Mouse (Mus musculus) macrophage (primary cell): Measurements from ENCODE around the gene Clcn5. TPM values are rescaled to one million over a fixed set of nuclear protein-coding genes. Genes with fewer than 3 reads are reported as not detected.

Experiments
- H3K27ac ChIP-seq: fragments of 350-480 bp; formaldehyde crosslinking; 2 replicates; pipeline ENCODE4 v1.9.0; 2021
- H3K36me3 ChIP-seq: fragments of 350-480 bp; formaldehyde crosslinking; 2 replicates; pipeline ENCODE4 v1.9.0; 2021; ENCODE audit errors: inconsistent target
- H3K4me3 ChIP-seq: fragments of 350-480 bp; formaldehyde crosslinking; 2 replicates; pipeline ENCODE4 v1.9.0; 2021; ENCODE audit errors: inconsistent target
- H3K79me2 ChIP-seq: fragments of 350-480 bp; formaldehyde crosslinking; 2 replicates; pipeline ENCODE4 v1.9.0; 2021; ENCODE audit errors: inconsistent target
- WGBS: methylation state at CpG from one replicate; pipeline ENCODE4 v1.1.7; 2026; ENCODE audit warnings: inconsistent platforms; ENCODE audit not compliant: missing documents; 5-methylcytosine and 5-hydroxymethylcytosine counted together
- polyA plus RNA-seq: library from polyadenylated mRNA; stranded (reverse); fragments of 250-400 nt; gene quantifications from 3 replicates; pipeline ENCODE4 v1.2.4, GENCODE M21; 2018; ENCODE audit warnings: inconsistent platforms

Gene Clcn5
- polyA plus RNA-seq, 1 experiment from 2014 or later = 25.9 TPM

DNA sequence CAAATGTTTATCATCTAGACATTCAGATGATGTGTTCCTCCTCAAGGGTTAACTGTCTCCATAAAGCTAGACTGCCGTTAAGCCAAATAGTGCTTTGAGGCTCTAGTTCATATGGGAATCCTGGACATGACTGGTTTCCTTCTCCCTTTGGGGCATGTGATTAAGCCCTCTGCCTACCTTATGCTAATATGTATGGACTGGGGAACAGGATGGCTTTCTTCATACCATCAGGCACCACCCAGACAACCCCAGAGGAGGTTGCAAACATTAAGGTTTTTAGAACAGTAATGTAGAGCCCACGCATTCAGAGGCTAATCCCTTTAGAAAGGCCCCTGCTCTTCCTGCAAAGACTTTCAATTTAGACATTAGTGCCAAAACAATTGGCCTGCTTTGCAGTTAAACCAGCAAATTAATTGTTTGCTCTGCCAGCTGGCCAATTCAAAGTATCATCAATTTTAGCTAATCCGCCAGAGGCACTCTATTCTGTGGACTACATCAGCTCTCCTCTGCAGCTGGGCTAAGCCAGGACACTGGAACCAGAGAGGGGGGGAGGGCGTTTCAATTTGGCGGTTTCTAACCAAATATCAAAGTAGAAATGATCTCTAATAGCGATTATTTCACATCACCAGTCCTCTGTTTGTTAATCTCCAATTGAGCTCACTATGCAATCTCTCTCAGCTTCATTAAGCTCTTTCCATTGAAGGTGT is 163.0 kb downstream of the Clcn5 start:
- Histone ChIP-seq H3K36me3 (no peaks in the 10 kb centered on the region), H3K4me3 (no peak overlapping the region), H3K27ac (no peak overlapping the region), H3K79me2 (no peaks in the 10 kb centered on the region)
- 88% methylated on average over 5 of the region's 6 CpGs for WGBS

DNA sequence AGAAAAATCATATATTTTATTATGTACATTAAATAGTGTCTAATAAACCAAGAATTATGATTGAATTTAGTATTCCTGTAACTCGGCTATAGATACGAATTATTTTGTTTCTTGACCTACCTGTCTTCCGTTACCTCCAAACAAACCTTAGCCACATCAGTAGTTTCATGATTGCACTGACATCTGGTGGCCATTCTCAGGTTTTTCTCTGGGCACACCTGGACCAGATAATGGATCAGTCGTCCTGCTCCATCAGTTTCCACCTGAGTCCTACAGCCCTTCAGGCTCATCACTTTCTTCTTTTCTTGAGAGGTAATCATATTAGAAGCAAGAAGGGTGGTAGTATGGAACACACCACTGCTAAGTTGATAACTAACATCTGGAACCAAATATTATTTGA is 169.0 kb downstream of the Clcn5 start:
- WGBS = 66% methylated on average over 4 of the region's 4 CpGs
- H3K79me2 ChIP-seq = no peaks in the 10 kb centered on the region
- H3K4me3 ChIP-seq = no peak overlapping the region
- no peaks in the 10 kb centered on the region for H3K36me3 ChIP-seq
- H3K27ac ChIP-seq = no peak overlapping the region

DNA sequence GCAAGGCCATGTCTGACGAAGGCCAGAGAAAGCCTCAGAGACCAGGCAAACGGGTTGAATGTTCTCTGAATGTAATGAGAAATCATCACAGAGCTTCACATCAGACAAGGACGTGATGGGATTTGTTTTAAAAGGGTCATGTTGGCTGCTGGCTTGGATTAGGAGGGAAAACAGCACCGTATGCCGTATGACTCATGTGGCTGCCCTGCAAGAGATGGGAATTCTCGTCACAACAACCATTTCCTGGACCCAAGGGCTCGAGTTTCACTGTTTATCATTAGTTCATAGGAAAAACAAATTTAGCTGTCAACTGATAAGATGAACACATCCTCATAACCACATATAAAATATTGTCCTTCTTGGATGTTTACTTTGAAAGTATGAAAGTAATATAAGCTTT is 173.0 kb downstream of the Clcn5 start:
- H3K4me3 ChIP-seq = no peak overlapping the region
- H3K36me3 ChIP-seq = no peaks in the 10 kb centered on the region
- H3K79me2 ChIP-seq = no peaks in the 10 kb centered on the region
- WGBS = 81% methylated on average over 7 of the region's 7 CpGs
- no peak overlapping the region for H3K27ac ChIP-seq

DNA sequence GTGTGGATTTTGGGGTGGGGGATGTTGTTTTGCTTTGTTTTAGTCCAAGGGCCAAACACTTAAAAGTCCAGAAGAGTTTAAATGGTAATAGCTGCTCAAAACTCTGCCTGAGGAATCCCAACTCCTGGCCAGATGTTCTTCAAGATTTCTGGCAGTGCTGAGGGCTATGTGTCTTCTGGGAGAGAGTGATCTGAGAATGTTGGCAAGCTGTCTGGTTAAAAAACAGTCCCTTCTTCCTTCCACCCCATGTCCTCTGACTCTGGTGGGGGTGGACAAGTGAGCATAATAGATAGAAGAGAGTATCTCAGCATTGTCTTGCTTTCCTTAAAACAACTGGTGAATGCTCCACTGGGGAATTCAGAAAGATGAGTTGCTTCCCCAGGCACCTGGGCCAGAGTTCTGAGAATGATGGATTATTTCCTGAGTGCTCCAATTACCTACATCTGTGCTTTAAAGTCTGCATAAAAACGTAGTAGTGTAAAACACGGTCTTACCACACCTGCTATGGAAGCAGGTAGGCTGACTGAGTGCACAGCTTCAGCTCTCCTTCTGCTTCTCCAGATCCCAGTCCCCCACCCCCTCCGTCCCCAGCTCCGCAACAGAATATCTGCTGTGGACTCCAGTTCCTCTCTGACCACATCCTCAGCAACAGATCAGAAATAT is 197.4 kb downstream of the Clcn5 start:
- no peak overlapping the region for H3K27ac ChIP-seq
- 43% methylated on average over 4 of the region's 4 CpGs for WGBS
- no peaks in the 10 kb centered on the region for H3K79me2 ChIP-seq
- H3K36me3 ChIP-seq = no peaks in the 10 kb centered on the region
- H3K4me3 ChIP-seq = no peak overlapping the region

DNA sequence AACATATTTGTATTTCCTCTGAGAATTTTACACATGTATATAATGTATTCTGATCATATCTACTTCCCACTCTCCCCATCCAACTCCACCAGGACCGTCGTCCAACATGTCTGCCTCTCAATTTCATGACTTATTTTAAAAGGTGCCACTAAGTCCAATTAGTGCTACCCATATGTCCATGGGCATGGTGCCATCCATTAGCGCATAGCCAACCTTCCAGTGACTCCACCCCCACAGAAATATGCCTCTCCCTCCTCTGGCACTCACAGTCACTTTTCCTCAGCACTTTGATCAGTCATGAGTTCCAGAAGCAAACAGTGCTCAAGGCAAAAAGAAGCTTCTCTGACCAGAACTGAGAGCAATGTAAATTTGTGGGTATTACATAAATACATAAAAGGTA is 204.3 kb downstream of the Clcn5 start:
- 100% methylated on average over 3 of the region's 3 CpGs for WGBS
- Histone ChIP-seq H3K4me3 (no peak overlapping the region), H3K27ac (no peak overlapping the region), H3K79me2 (no peaks in the 10 kb centered on the region), H3K36me3 (no peaks in the 10 kb centered on the region)

Other genes with a start within 250 kb of the Clcn5 start
- gene Usp27x, start 56.5 kb upstream of the Clcn5 start, polyA plus RNA-seq = 1.3 to 1.8 TPM (median 1.5 TPM) in 3 replicates